Mouse (Mus musculus) effector memory CD4-positive, alpha-beta T cell, adult 5 months (primary cell): ENCODE measurements around the gene Dpf1. TPM values are rescaled to one million over a fixed set of nuclear protein-coding genes. Genes with fewer than 3 reads are reported as not detected.

ENCODE experiments used
- polyA plus RNA-seq: library from polyadenylated mRNA; unstranded; fragments of 100-300 nt; shearing (Covaris generic); gene quantifications from one replicate; pipeline ENCODE4 v1.2.1, GENCODE M21; 2017

Dpf1 gene
- polyA plus RNA-seq = not detected

GRCm38 (mm10) chr7:29303738-29304462 lies at the start of gene Dpf1:
TSS of gene Dpf1 (plus strand) at chr7:29303951.

GRCm38 (mm10) chr7:29281201-29282073 lies 22.3 kb upstream of the Dpf1 start, which contains the start of gene Spint2:
TSS of gene Spint2 (minus strand) at chr7:29281912.

GRCm38 (mm10) chr7:29288942-29289638 lies 14.7 kb upstream of the Dpf1 start, which contains the start of gene Ppp1r14a:
TSS of gene Ppp1r14a (plus strand) at chr7:29289308.

Other genes starting within 250 kb of the Dpf1 start
- gene Ryr1, start 178.8 kb upstream of the Dpf1 start, polyA plus RNA-seq = 1.1 TPM
- 0.21 TPM for gene Rasgrp4, start 169.1 kb upstream of the Dpf1 start, polyA plus RNA-seq
- 50.7 TPM for gene Fam98c, start 147.7 kb upstream of the Dpf1 start, polyA plus RNA-seq
- gene Ggn, start 133.7 kb upstream of the Dpf1 start, polyA plus RNA-seq = not detected
- gene Spred3, start 133.5 kb upstream of the Dpf1 start, polyA plus RNA-seq = not detected
- 180 TPM for gene Psmd8, start 123.2 kb upstream of the Dpf1 start, polyA plus RNA-seq
- 0.51 TPM for gene Catsperg1, start 89.9 kb upstream of the Dpf1 start, polyA plus RNA-seq
- 1.6 TPM for gene Kcnk6, start 71.4 kb upstream of the Dpf1 start, polyA plus RNA-seq
- 41.4 TPM for gene Yif1b, start 65.6 kb upstream of the Dpf1 start, polyA plus RNA-seq
- gene 2200002D01Rik, start 55.5 kb upstream of the Dpf1 start, polyA plus RNA-seq = 1.9 TPM
- 139 TPM for gene Spint2, start 22.0 kb upstream of the Dpf1 start, polyA plus RNA-seq
- gene Ppp1r14a, start 14.6 kb upstream of the Dpf1 start, polyA plus RNA-seq = not detected
- 11.0 TPM for gene Sipa1l3, start 214.7 kb downstream of the Dpf1 start, polyA plus RNA-seq